Mouse (Mus musculus): ENCODE data around the gene Exoc3l2.
"Not testable (repeated sequence)": the region's sequence is repeated elsewhere in the genome, so short reads cannot be mapped to it uniquely, and the experiment has no call there.

Exoc3l2 gene

DNA sequence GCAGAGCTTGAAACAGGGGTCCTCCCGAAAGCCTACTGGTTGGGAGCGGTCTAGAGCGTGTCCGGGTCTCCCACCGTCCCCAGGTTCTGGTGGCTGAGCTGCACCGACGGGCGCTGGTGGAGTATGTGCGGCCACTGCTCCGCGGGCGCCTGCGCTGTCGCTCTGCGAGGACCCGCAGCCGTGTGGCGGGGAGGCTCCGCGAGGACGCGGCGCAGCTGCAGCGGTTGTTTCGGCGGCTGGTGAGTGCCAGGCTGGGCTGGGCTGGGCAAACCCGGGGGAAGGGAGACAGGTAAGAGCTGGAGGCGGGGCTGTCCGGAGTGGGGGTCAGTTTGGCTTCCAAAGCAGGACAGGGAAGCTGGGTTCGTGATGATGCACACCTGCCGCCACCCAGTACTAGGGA lies 26.4 kb downstream of the Exoc3l2 start:
- no peak for DNase-seq (ENCODE audit: low read depth)

DNA sequence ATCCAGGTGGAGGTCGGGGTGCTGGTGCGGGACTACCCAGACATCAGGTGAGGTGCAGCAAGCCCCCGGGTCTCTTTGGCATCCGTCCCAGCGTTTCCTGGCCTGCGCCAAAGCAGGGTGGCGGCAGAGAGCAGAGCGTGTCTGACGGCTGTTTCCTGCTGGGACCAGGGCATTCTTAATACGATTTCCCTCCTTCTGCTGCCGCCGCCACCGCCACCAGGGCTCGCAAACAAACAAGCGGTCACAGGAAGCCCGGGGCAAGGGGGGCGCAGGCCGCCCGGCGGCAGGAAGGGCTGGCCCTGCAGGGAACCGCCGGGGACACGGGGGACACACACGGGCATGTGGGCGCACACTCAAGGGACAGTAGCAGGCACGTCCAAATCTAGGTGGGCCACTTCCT lies 28.6 kb downstream of the Exoc3l2 start:
- DNase-seq (ENCODE audit: low read depth): no peak

DNA sequence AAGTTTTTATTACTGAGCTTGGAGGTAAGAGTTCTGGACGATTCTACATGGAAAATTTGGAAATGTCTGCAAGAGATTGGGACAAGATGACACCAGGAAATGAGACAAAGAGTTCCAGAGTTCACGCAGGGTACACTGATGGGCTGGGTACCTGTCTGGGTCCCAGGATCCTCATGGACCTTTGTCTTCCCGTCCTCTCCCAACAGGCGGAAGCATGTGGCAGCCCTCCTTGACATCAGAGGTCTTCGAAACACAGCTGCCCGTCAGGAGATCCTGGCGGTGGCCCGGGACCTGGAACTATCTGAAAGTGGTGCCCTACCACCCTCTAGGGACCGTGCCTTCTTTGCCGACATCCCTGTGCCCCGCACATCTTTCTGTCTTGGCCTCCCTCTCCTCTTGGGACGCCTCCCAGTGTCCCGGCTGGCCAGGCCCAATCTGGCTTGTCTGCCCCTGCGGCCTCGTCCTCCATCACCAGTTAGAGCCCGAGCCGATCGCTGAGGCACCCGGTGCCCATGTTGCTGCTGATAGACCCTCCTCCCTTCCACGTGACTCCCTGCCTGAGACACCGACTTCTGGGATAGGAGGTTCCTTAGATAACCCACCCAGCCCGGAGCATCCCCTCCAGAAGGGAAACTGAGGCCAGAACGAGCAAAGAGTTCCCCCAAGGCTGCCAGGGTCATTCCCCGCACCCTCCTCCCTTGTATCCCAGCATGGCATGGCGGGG lies 31.8 kb downstream of the Exoc3l2 start:
- no peak for DNase-seq (ENCODE audit: low read depth)

DNA sequence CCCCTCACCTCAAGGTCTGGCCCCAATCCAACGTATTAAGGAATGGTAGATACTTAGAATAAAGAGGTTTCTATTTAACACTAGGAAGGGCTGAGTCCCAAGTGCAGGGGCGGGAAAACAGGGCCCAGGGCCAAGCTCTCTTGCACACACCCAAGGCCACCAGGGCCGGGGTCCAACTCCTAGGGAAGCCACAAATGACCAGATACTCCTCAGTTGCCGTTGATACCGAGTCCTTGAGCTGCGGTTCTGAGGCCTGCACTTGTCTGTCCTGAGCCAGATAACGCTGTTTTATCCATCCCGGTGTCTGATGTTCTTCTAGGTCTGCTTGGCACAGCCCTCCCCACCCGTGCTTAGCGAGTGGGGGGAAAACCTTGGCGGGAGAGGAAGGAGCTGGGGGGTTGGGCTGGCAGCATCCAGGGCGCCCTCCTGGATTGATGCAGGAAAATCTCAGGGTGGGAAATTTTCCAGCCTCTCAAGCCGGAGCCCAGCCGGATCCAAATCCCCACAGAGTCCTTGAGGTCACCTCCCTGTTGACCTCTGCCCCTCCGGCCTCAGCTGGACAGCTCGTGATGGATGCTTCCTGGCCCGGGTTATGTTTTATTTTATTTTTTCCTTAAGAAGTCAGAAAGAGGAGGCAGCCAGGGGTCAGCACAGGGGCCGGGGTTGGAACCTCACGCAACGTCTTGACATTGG lies 32.5 kb downstream of the Exoc3l2 start:
- DNase-seq (ENCODE audit: low read depth): no peak

DNA sequence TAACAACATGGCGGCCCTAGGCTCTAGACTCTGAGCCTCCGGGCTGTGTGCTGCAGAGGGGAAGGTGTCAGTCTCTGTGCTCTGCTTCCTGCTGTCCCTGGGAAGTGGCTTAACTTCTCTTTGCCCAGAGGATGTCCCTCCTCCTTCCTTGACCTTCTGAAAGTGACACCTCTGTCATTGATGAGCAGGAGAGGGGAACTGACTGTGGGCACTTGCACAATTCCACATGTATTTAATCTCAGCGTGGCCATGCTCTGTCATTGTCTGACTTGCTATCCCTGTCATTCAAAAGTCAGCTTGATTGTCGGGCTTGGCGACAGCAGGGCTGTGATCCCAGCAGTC lies 33.1 kb downstream of the Exoc3l2 start:
- DNase-seq (ENCODE audit: low read depth): no peak

DNA sequence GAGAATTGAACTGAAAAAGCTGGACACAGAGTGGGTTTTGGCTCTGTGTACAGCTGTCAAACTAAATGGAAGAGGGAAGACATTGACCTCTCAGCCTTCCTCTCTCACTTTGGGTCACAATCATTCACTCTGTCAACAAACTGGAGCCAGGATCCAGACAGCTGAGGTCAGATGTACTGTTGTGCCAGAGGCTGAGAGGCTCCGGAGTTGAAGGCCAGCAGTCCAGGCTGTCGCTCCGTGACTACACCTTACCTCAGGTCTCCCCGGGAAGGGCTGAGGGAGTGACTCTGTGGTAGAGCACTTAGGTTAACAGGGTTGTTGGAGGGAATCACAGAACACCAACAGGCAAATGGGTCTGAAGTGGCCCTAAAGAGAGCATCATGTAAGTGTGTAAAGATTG lies 35.2 kb downstream of the Exoc3l2 start:
- no peak for DNase-seq (ENCODE audit: low read depth)

DNA sequence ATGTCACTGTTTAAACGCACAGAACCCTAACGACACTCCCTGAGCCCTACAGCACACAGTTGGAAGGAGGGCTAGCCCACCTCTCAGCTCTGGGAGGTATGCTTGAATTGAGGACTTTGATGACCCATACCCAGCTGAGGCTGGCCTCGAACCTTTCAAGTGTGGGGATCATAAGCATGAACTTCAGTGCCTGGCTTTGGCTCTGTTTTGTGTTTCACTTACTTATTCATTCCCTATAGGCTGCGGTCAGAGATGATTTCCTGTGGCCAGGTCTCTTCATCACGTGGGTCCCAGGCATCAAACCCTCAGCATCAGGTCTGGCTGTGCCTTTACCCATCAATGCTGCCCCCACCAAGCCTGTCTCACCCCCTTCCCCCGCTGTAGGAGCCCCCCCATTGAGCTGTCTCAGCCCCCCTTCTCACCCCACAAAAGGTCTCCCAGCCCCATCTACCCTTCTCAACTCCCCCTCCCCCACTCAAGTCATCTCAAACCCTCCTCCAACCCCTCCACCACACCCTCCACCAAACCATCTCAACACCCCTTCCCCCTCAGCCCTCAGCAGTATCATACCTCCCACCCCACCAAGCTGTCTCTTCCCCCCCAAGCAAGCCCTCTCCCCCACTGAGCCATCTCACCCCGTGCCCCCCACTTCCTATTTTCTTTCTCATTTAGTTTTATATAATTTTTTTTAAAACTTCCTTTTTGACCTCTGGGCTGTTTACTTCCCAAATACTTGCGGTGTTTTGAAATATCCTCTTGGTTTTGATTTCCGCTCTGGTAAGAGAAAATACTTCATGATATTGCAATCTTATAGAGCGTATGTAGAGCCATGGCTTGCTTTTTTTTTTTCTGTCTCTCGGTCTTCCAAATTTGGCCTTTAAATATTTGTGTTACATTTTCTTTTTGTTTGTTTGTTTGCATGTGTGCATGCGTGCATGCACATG lies 37.6 kb downstream of the Exoc3l2 start:
- peak; percentile 39 for DNase-seq (ENCODE audit: low read depth)

DNA sequence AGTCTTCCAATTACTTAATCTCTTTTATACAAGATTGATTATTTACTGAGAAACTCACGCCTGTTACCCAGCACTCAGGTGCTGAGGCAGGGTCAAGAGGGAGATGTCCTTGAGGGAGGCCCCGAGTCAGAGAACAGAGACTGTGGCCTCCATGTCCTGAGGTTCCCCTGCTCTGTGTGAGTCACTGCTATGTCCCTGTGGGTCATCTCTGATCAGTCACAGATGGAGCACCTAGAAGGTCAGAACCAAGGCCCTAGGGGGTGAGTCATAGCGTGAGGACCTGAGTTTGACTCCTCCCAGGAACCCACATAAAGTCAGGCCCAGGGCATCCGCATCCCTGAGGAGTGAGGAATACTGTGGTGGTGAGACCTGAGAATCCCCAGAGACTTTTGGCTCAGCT lies 38.5 kb downstream of the Exoc3l2 start:
- DNase-seq (ENCODE audit: low read depth): no peak

DNA sequence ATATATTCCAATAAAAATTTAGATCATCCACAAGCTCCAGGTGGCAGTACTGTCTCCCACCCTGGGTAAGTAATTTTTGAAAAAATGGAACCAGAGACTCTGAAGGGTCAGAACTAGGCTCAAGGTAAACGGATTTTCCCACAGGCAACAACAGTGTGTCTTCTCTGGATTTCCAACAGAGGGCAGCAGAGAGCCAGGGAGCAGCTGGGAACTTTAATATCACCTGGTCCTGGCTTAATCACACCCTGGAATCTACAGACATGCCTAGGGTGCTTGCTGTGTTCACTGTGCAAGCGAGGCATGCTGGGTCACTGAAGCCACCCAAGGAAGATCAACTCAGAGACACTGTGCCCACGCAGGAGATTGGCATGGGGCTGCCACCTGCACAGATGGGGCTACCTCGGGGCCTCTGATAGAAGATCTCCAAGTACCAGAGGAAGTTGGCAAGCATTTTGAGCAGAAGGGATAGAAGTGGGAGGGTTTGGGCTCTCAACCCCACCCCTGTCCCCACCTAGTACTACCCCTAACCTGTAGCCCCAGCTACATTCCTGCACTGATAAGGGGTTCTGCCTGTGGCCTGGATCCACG lies 40.4 kb downstream of the Exoc3l2 start:
- peak; percentile 82 for DNase-seq (ENCODE audit: low read depth)

DNA sequence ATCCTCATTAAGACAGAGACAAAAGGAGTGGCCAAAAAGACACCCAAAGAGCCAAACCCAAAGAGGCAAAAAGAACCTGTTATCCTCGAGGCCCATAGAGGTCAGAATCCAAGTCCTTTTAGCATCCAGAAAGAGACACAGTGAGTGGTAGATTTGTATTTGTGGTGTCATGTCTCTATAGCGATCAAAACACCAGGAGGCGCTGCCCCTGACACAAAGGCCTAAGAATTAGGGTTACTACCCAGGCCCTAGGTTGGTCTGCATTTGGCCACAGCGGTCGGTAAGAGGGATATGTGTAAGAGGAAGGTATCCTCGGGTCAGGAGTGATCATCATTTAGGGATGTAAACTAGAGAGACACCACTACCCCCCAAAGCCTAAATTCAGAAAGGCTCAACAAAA lies 43.2 kb downstream of the Exoc3l2 start:
- DNase-seq (ENCODE audit: low read depth): peak; percentile 60

DNA sequence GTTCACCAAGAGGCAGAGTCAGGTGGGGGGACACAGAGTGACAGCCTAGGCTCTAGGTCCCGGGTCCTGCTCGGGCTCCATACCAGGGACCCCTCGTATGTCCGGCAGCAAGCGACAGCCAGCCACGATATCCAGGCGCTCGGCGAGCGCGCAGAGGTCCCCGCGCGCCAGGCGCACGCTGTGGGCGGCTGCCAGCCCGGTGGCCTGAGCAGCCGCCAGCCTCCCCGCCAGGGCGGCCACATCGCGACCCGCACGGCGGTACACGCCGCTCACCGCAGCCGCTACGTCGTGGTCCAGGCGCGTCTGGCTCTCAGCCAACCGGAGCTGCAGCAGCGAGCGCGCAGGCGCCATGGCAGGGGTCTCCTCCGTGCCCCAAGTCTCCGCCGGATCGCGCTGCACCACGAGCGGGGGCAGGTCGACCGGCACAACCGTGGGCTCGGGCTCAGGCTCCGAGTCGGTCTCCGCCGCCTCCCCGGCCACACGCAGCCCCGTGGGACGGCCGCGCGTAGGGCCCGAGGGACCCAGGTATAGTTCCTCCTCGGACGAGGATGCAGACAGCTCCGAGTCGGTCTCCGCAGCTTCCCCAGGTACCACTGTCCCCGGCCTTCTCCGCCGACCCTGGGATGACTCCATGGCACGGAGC lies 44.0 kb downstream of the Exoc3l2 start:
- DNase-seq (ENCODE audit: low read depth): peak; percentile 65

DNA sequence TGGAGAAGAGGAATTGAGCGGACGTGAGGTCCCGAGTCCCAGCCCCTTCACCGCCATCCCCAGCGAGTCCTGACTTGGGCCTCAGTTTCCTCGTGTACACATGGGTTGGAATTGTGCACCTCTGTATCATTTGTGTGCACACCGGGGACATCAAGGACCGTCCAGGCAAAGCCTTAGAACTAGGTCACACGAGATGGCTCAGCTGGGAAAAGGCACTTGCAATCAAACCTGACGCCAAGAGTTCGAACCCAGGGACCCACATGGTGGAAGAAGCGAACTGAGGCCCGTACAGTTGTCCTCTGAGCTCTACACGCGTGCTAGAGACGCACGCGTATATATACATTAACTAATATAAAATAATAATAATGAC lies 44.5 kb downstream of the Exoc3l2 start:
- DNase-seq (ENCODE audit: low read depth): peak; percentile 53

DNA sequence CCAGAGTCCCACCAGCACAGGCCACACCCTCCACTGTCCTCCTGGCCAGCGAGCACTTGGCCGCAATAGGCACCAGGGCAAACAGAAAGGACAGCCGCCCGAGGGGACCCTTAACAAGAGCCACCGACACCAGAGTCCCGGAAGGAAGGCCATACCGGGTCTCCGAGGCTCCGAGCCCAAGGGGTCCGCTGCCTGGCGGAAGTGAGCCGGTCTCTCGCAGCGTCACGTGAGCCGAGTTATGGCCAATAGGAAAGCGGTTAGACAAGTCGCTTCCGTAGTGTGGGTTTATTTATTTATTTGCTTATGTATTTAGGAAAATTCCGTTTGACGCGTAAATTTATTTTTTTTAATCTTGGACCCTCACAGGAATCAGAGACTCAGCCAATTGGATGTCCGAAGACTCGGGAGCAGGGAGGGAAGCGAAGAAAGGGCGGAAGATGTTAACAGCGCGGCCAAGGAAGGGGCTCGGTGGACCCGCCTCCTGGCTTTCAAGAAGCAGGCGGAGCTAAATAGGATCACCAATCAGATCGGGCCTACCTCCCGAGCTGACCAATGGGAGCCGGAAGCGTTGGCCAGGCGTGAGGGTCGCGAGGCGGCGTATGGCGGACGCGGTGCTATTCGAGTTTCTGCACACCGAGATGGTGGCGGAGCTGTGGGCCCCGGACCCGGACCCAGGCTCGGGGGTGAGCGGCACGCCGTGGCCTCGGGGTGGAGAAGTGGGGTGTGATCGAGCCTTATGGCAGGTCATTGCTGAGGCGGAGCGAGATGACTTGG lies 45.2 kb downstream of the Exoc3l2 start, which contains the start of the genes Bloc1s3 and Trappc6a:
Bloc1s3 (minus strand) TSS at position 218 of the 774 bp plus-strand sequence.
Trappc6a (plus strand) TSS at position 246 of the 774 bp plus-strand sequence.
- DNase-seq (ENCODE audit: low read depth): peak; percentile 98

DNA sequence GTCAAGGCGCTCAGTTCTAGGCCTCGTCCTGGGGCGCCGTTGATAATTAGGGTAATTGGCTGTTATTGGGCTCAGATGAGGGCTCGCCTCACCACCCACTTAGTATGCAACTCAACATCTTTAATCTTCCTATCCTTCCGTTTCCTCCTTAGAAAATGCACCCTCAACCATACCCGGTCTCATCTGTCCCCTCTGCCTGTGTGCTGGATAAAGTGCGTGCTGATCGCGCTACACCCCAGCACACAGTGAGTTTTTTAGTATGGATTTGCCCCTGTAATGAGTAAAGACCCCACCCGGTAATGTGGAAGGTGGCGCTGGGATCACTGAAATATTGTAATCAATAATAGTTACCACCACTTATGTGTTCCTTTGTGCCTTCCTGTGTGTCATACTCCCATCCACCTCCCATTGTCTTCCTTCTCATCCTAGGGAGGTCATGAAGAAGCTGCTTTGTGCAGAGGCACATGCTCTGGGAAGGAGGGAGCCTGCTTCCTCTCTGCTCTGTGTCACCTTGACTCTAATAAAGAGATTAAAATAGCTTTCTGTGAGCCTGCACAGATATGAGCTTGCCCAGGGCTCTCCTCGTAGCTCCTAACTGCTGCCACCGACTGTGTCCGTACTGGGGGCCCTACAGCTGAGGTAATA lies 45.9 kb downstream of the Exoc3l2 start:
- no peak for DNase-seq (ENCODE audit: low read depth)

DNA sequence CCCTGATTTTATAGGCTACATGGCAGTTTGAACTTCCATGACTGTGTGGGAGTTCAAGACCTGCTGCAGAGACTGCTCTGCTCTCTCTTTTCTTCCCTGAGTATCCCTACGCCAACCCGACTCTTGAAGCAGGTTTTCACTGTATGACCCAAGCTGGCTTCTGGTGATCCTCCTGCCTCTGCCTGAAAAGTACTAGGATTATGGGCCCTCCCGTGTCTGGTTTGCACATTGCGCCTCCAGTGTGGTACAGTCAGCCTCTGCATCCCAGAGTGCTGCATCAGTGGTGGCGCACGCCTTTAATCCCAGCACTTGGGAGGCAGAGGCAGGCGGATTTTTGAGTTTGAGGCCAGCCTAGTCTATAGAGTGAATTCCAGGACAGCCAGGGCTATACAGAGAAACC lies 46.7 kb downstream of the Exoc3l2 start:
- DNase-seq (ENCODE audit: low read depth): no peak

DNA sequence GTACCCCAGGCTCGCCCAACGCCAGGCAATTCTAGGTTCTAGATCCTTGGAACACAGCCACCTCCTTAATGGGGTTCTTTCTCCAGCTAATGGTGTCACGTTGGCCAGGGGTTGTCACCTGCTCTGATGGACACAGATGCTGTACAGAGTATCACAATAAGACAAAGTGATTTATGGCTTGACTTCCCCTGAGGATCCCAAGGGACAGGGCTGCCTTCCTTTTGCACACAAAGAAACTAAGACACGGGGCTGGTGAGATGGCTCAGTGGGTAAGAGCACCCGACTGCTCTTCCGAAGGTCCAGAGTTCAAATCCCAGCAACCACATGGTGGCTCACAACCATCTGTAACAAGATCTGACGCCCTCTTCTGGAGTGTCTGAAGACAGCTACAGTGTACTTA lies 48.8 kb downstream of the Exoc3l2 start:
- DNase-seq (ENCODE audit: low read depth): not testable (repeated sequence)

DNA sequence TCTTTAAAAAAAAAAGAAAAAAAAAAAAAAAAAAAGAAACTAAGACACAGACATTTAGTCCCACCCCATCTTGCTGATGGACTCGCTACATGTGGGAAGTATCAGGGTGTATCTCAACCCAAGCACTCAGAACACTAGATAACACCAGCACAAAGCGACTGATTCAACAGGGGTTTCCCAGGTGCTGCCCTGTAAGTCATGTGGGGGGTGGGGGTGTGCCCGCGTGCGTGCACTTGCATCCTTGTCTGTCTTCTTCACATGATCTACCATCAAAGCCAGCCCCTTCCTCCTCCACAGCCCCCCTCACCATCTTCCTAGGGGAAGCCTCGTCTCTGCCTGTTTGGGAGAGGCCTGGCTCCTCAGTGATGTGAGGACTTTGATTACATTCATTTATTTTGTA lies 49.2 kb downstream of the Exoc3l2 start:
- peak; percentile 35 for DNase-seq (ENCODE audit: low read depth)

DNA sequence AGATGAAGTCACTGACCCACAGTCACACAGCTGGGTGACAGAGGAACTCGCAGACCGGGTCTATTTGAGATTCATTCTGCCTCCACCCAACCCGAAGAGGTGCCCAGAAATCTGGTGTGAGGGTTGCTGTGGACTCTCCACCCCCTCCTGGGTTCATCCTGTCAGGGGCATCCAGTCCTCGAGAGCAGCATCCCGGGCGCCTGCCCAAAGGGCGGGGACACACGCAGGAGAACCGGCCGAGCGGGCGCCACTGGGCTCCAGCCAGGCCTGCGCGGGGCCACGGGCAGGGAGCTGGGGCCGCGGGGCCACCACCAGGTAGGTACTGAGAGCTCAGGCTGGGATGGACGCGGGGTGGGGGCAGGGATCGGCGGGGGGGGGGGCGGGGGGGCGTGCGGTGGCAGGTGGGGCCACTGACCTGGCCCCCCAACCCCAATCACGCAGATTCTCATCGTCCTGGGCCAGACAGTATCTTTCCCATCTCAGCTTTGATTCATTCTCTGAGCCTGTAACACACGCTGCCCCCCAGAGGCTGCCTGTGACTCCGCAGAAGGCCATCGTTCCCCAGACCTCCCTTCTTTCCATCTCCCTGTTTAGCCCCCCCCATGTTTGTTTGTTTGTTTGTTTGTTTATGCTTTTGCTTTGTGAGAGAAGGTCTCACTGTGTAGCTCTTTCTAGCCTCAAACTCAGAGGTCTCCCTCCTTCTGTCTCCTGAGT lies 54.7 kb downstream of the Exoc3l2 start, which contains the start of gene Nkpd1:
Nkpd1 (plus strand) TSS at position 187 of the 714 bp plus-strand sequence.
- DNase-seq (ENCODE audit: low read depth): no peak

DNA sequence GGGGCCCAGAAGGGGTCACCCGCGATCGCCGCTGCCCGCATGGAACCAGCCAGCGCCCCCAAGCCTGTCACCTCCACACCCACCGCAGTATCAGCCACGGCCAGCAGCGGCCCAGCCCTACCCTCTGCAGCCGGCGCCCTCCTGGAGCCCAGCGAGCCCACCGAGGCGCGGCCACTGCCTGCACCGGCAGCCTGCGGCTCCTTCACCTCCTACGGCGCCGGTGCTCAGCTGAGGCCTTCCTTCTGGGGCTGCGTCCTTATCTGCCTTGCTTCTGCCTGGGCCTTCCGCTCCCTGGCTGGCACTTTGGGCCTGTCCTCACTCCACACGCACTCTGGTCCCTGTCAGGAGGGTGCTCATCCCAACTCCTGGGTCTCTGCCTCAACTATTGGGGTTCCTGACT lies 56.9 kb downstream of the Exoc3l2 start:
- no peak for DNase-seq (ENCODE audit: low read depth)

Data from induced T-regulatory cell, adult 2 months (primary cell).